Mouse (Mus musculus) lung, embryonic 14.5 days (tissue): ENCODE measurements around the gene Cntnap5c. TPM values are rescaled to one million over a fixed set of nuclear protein-coding genes. Genes with fewer than 3 reads are reported as not detected.

Experiments used
- ATAC-seq: fragments of 200-750 bp; cut with Nextera tagmentation; 2 replicates; pipeline ENCODE4 v1.8.0; 2017; ENCODE audit warnings: mild to moderate bottlenecking, moderate TSS enrichment, moderate library complexity; ENCODE audit not compliant: insufficient read depth
- DNase-seq: peaks from one replicate; pipeline ENCODE4 v3.0.0-alpha.2; 2015
- H3K27ac ChIP-seq: fragments of 300-500 bp; sonication (generic); 2 replicates; pipeline ENCODE4 v1.5.1; 2014; ENCODE audit warnings: low read depth, mild to moderate bottlenecking, moderate library complexity
- H3K27me3 ChIP-seq: fragments of 300-500 bp; sonication (generic); 2 replicates; pipeline ENCODE4 v1.6.1; 2014; ENCODE audit warnings: low read length, control low read depth; ENCODE audit not compliant: insufficient read depth
- H3K36me3 ChIP-seq: fragments of 300-500 bp; sonication (generic); 2 replicates; pipeline ENCODE4 v1.6.1; 2014; ENCODE audit warnings: control low read depth; ENCODE audit not compliant: insufficient read depth
- H3K4me1 ChIP-seq: fragments of 300-500 bp; sonication (generic); 2 replicates; pipeline ENCODE4 v1.6.1; 2014; ENCODE audit warnings: antibody characterized with exemption, control low read depth; ENCODE audit not compliant: insufficient read depth
- H3K4me2 ChIP-seq: fragments of 300-500 bp; sonication (generic); 2 replicates; pipeline ENCODE4 v1.6.1; 2014; ENCODE audit warnings: mild to moderate bottlenecking
- H3K4me3 ChIP-seq: fragments of 300-500 bp; sonication (generic); 2 replicates; pipeline ENCODE4 v1.5.1; 2014; ENCODE audit warnings: low read depth, low read length
- H3K9ac ChIP-seq: fragments of 300-500 bp; sonication (generic); 2 replicates; pipeline ENCODE4 v1.6.1; 2014
- H3K9me3 ChIP-seq: fragments of 300-500 bp; sonication (generic); 2 replicates; pipeline ENCODE4 v1.6.1; 2016; ENCODE audit warnings: low read depth, low read length, control low read depth
- CTCF ChIP-seq: IDR thresholded peaks from 2 replicates; pipeline ENCODE4 v1.5.1; 2016; ENCODE audit warnings: antibody characterized with exemption, low read depth
- WGBS: fragments of 180-500 bp; shearing (Covaris S2); extraction: QIAGEN DNeasy Blood & Tissue Kit; methylation state at CpG from one replicate; pipeline ENCODE4 v1.1.7; 2014; 5-methylcytosine and 5-hydroxymethylcytosine counted together
- polyA plus RNA-seq: library from polyadenylated mRNA; unstranded; fragments of >200 nt; fragmentation: Nextera tagmentation; extraction: Ambion mirVana; gene quantifications from 2 replicates; pipeline ENCODE4 v1.2.1, GENCODE M21; 2014

Gene Cntnap5c
- not detected in 2 replicates for polyA plus RNA-seq

- no peaks in the 10 kb centered on the region for H3K9me3 ChIP-seq
- H3K9ac ChIP-seq: no peak within 1 kb of the TSS
- H3K36me3 ChIP-seq: no peaks in the 10 kb centered on the region
- TF ChIP-seq CTCF: no peak
- no peaks in the 10 kb centered on the region for H3K27me3 ChIP-seq
- 20% methylated on average over 26 of the region's 26 CpGs for WGBS
- no peaks in the 10 kb centered on the region for H3K4me1 ChIP-seq
- no peak within 1 kb of the TSS for H3K4me2 ChIP-seq
- DNase-seq (peak; percentile 85), ATAC-seq (peak; percentile 91)
- no peak within 1 kb of the TSS for H3K27ac ChIP-seq
- no peak within 1 kb of the TSS for H3K4me3 ChIP-seq
These were observed at the start of gene Cntnap5c for GRCm38 (mm10) chr17:57768622-57769610. TSS of gene Cntnap5c (plus strand) at chr17:57769570.

DNA sequence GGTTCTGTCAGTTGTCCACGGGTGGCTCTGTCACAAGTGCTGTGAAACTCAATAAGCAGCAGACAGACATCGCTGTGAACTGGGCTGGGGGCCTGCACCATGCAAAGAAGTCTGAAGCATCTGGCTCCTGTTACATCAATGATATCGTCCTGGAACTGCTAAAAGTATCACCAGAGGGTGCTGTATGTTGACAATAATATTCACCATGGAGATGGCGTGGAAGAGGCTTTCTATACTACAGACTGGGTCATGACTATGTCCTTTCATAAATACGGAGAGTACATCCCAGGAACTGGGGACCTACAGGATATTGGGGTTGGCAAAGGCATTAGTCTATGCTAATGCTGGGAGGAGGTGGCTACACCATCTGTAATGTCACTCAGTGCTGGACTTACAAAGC, 27.3 kb upstream of the Cntnap5c start, which contains the start of gene Gm21834:
Gene Gm21834 (minus strand): TSS at position 101 of the 400 bp plus-strand sequence.
- no peak for ATAC-seq
- H3K36me3 ChIP-seq: no peaks in the 10 kb centered on the region
- DNase-seq: no peak
- H3K27ac ChIP-seq: no peak within 1 kb of the TSS
- WGBS: 74% methylated on average over 5 of the region's 5 CpGs
- no peaks in the 10 kb centered on the region for H3K9me3 ChIP-seq
- no peak for TF ChIP-seq CTCF
- no peaks in the 10 kb centered on the region for H3K27me3 ChIP-seq
- no peaks in the 10 kb centered on the region for H3K4me1 ChIP-seq
- H3K4me2 ChIP-seq: no peak within 1 kb of the TSS
- H3K9ac ChIP-seq: no peak within 1 kb of the TSS
- H3K4me3 ChIP-seq: no peak within 1 kb of the TSS

DNA sequence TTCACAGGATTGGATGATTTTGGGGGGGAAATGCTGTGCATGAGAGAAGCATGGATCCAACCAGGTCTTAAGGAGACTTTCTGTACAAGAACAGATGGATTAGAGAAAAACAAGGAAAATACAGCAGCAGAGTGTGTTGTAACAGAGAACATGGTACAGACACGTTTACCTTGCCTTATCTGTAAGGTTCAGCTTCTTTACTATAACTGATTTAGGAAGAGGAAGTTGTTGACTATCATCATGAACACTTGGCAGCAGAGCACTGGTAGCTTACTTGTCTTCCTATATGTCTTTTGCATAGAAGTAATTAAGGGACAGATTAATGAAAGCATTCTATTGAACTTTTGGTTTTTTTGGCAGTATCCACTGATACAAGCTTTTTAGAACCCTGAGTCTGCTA, 11.3 kb upstream of the Cntnap5c start:
- ATAC-seq (no peak), DNase-seq (no peak)
- Histone ChIP-seq H3K4me3 (no peak overlapping the region), H3K4me1 (no peaks in the 10 kb centered on the region), H3K27ac (no peak overlapping the region), H3K4me2 (no peak overlapping the region), H3K9ac (no peak overlapping the region), H3K36me3 (no peaks in the 10 kb centered on the region), H3K27me3 (no peaks in the 10 kb centered on the region), H3K9me3 (no peaks in the 10 kb centered on the region)
- no peak for TF ChIP-seq CTCF
- WGBS: 38% methylated on average over 1 of the region's 1 CpGs

DNA sequence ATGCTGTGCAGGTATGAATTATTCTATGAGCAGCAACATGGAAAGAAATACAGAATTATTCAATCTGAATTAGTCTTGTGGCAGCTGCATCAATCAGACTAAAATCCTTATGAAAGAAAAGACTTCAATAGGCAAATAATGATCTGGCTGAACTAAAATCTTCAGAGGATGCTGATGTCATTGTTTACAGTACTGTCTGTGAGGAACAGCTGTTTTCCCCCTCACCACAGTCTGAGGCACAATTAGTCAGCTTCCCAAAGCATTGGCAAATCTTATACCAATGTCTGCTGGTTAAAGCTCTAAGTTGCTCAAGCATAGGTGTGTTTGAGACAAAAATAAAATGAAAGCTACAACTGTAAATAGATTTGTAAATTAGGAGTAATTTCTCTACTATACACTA, 2.1 kb upstream of the Cntnap5c start:
- no peak overlapping the region for H3K9ac ChIP-seq
- ATAC-seq: no peak
- no peaks in the 10 kb centered on the region for H3K4me1 ChIP-seq
- H3K4me3 ChIP-seq: no peak overlapping the region
- no peak for TF ChIP-seq CTCF
- DNase-seq: peak; percentile 1
- no peaks in the 10 kb centered on the region for H3K36me3 ChIP-seq
- H3K4me2 ChIP-seq: no peak overlapping the region
- H3K9me3 ChIP-seq: no peaks in the 10 kb centered on the region
- no peak overlapping the region for H3K27ac ChIP-seq
- H3K27me3 ChIP-seq: no peaks in the 10 kb centered on the region

GRCm38 (mm10) chr17:57770904-57771303, 1.5 kb downstream of the Cntnap5c start:
- peak; percentile 41 for DNase-seq

DNA sequence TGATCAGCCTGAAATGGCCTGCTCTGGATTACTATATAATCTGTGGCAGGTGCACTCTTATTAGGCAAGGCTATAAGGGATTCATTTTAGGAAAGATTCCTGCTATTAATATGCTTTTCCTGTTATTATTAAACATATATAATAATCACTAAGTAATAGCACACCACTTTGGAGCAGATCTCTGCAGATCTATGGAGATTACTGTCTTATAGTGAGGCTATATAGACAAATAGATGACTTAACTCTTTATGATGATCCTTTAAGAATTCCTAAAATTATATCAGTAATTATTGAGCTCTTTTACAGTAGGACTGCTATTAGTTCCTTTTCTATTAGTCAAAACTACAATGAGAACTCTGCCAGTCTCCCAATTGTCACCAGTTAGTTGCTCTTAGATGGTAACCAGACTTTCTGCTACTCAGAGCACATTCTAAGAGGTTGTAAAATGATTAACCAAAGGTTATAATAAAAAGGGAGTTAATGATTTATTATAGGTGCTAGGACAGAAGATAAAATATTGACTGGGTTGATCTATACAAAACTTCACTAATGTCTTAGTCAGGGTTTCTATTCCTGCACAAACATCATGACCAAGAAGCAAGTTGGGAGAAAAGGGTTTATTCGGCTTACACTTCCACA, 18.9 kb downstream of the Cntnap5c start:
- Histone ChIP-seq H3K9me3 (no peaks in the 10 kb centered on the region), H3K4me1 (no peaks in the 10 kb centered on the region), H3K4me2 (no peak overlapping the region), H3K9ac (no peak overlapping the region), H3K4me3 (no peak overlapping the region), H3K27ac (no peak overlapping the region), H3K27me3 (no peaks in the 10 kb centered on the region), H3K36me3 (no peaks in the 10 kb centered on the region)
- whole genome bisulfite sequencing: 80% methylated on average over 1 of the region's 1 CpGs
- no peak for DNase-seq
- TF ChIP-seq CTCF: no peak
- no peak for ATAC-seq

More at GRCm38 (mm10) chr17:57770904-57771303, 1.5 kb downstream of the Cntnap5c start:
- ATAC-seq: no peak
- Histone ChIP-seq H3K4me2 (no peak overlapping the region), H3K9me3 (no peaks in the 10 kb centered on the region), H3K9ac (no peak overlapping the region), H3K36me3 (no peaks in the 10 kb centered on the region), H3K27ac (no peak overlapping the region), H3K27me3 (no peaks in the 10 kb centered on the region), H3K4me3 (no peak overlapping the region), H3K4me1 (no peaks in the 10 kb centered on the region)
- peak; percentile 54 for TF ChIP-seq CTCF
- WGBS: 22% methylated on average over 4 of the region's 4 CpGs

GRCm38 (mm10) chr17:57795408-57795807, 26.0 kb downstream of the Cntnap5c start:
- no peaks in the 10 kb centered on the region for H3K27me3 ChIP-seq
- TF ChIP-seq CTCF: no peak
- no peak overlapping the region for H3K4me3 ChIP-seq
- no peak for DNase-seq
- no peak for ATAC-seq
- WGBS: 70% methylated on average over 3 of the region's 3 CpGs
- H3K27ac ChIP-seq: no peak overlapping the region
- no peaks in the 10 kb centered on the region for H3K36me3 ChIP-seq
- H3K4me1 ChIP-seq: no peaks in the 10 kb centered on the region
- no peak overlapping the region for H3K4me2 ChIP-seq
- H3K9me3 ChIP-seq: no peaks in the 10 kb centered on the region
- no peak overlapping the region for H3K9ac ChIP-seq
